Mouse (Mus musculus) heart, adult 2 months (tissue): Measurements from ENCODE around the gene Nelfcd. TPM values are rescaled to one million over a fixed set of nuclear protein-coding genes. Genes with fewer than 3 reads are reported as not detected.

Experiments used
- DNase-seq, 2 experiments: peaks; one replicate each; pipeline ENCODE4 v3.0.0; 2021
- H3K27ac ChIP-seq: fragments of 200-600 bp; 2 replicates; pipeline ENCODE4 v1.8.1; 2022
- H3K27me3 ChIP-seq: fragments of 200-500 bp; 2 replicates; pipeline ENCODE4 v1.6.1; 2012; ENCODE audit warnings: mild to moderate bottlenecking, low read length, inconsistent platforms, mixed read lengths; ENCODE audit not compliant: control insufficient read depth, insufficient read depth
- H3K36me3 ChIP-seq: fragments of 200-500 bp; 2 replicates; pipeline ENCODE4 v1.6.1; 2012; ENCODE audit warnings: low read length, inconsistent platforms; ENCODE audit not compliant: control insufficient read depth, insufficient read depth
- H3K4me1 ChIP-seq: fragments of 200-500 bp; 2 replicates; pipeline ENCODE4 v1.6.1; 2011; ENCODE audit warnings: low read length; ENCODE audit not compliant: control insufficient read depth, insufficient read depth
- H3K4me3 ChIP-seq: fragments of 200-600 bp; 2 replicates; pipeline ENCODE4 v1.8.1; 2022
- H3K79me2 ChIP-seq: fragments of 200-500 bp; replicated peaks from 2 replicates; pipeline ENCODE4 v1.6.1; 2012; ENCODE audit warnings: mild to moderate bottlenecking, inconsistent platforms, low read length, moderate library complexity, mixed read lengths; ENCODE audit not compliant: control insufficient read depth, insufficient read depth
- H3K9ac ChIP-seq: fragments of 200-500 bp; 2 replicates; pipeline ENCODE4 v1.6.1; 2012; ENCODE audit warnings: low read depth, mild to moderate bottlenecking, control low read depth, inconsistent platforms, low read length, mixed read lengths
- CTCF ChIP-seq: fragments of 200-600 bp; IDR thresholded peaks from 2 replicates; pipeline ENCODE4 v1.8.1; 2022; ENCODE audit warnings: antibody characterized with exemption, mild to moderate bottlenecking, moderate library complexity
- EP300 ChIP-seq: fragments of 200-500 bp; IDR thresholded peaks from 2 replicates; pipeline ENCODE4 v1.6.1; 2011; ENCODE audit warnings: low read depth, low read length, control low read depth; ENCODE audit not compliant: insufficient read depth
- POLR2A ChIP-seq: fragments of 200-500 bp; IDR thresholded peaks from 2 replicates; pipeline ENCODE4 v1.6.1; 2011; ENCODE audit warnings: mild to moderate bottlenecking, low read depth, low read length, control low read depth; ENCODE audit not compliant: insufficient read depth
- WGBS: fragments of 180-500 bp; shearing (Covaris S2); methylation state at CpG from one replicate; pipeline ENCODE4 v1.1.7; 2018; 5-methylcytosine and 5-hydroxymethylcytosine counted together
- intact Hi-C: fragments of 180-260 bp; cut with DNase I; formaldehyde crosslinking; loops from one replicate; pipeline ENCODE4 v1.15.1; 2025
- polyA plus RNA-seq: library from polyadenylated mRNA; depleted of rRNA; stranded (reverse); fragments of >200 nt; gene quantifications from 2 replicates; pipeline ENCODE4 v1.2.3, GENCODE M21; 2012
- total RNA-seq, 2 experiments: library from RNA; stranded (reverse); gene quantifications; 2 replicates each; pipeline ENCODE4 v1.2.3; 2021

Nelfcd gene
- total and polyA plus RNA-seq, 3 experiments: 26.5 to 38.1 (median 30.3) TPM

GRCm38 (mm10) chr2:174415001-174415730 is 438 bp upstream of the Nelfcd start:
- Histone ChIP-seq H3K27me3 (no peaks in the 10 kb centered on the region), H3K9ac (no peak overlapping the region), H3K27ac (no peak overlapping the region), H3K36me3 (no peaks in the 10 kb centered on the region), H3K79me2 (peaks cover 3% of the 10 kb centered on the region; the same call in 1 of the 2 replicates), H3K4me1 (no peaks in the 10 kb centered on the region; the same call in 1 of the 2 replicates), H3K4me3 (peak overlapping the region; percentile 96; the same call in 1 of the 2 replicates)
- no peak for DNase-seq
- intact Hi-C loops: loop anchor here (2.0 to 10.0 kb wide), 5 partner anchors 24 to 260 kb away; partner anchors contain the start of genes Ctsz and Prelid3b
- WGBS: 50% methylated on average over 18 of the region's 18 CpGs
- TF ChIP-seq CTCF: no peak
- TF ChIP-seq EP300: no peak
- no peak for TF ChIP-seq POLR2A

GRCm38 (mm10) chr2:174421107-174421506 is 5.5 kb downstream of the Nelfcd start:
- Histone ChIP-seq H3K4me3 (no peak overlapping the region), H3K27ac (no peak overlapping the region), H3K79me2 (no peaks in the 10 kb centered on the region), H3K27me3 (no peaks in the 10 kb centered on the region), H3K9ac (no peak overlapping the region), H3K36me3 (no peaks in the 10 kb centered on the region), H3K4me1 (no peaks in the 10 kb centered on the region; the same call in 1 of the 2 replicates)
- DNase-seq: no peak
- intact Hi-C loops: no loop called here
- TF ChIP-seq CTCF: no peak
- no peak for TF ChIP-seq EP300
- no peak for TF ChIP-seq POLR2A
- WGBS: 90% methylated on average over 6 of the region's 6 CpGs

DNA sequence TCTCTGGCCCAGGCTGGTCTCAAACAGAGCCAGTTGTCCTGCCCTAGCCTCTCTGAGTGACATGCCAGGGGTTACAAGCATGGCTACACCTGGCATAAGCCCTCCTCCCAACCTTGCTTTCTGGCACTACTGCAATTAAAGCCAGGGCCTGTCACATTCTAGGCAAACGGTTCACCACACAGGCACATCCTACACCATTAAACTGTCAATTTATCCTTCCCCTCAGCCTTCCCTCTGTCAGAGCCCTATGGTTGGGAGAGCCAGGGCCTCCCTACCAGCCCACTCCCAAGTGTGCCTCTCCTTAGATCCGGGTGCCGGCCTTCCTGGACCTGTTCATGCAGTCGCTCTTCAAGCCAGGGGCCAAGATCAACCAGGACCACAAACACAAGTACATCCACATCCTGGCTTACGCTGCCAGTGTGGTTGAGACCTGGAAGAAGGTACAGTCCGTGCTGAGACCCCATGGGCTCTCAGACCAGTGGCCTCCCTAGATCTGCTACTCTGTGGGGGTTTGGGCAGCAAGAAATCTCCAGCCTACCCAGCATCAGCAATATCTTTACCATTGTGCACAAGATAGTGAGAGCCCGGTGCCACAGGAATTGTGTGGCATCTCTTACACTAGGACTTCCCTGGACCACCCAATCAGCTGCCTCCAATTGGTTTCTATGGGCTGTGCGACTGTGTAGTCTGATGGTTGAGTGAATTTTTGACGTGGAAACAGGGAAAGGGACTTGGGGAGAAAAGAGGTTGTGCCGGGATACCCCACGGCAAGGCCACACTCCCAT is 8.9 kb downstream of the Nelfcd start:
- intact Hi-C loops: no loop called here
- DNase-seq: no peak
- Histone ChIP-seq H3K4me1 (no peaks in the 10 kb centered on the region), H3K4me3 (no peak overlapping the region), H3K9ac (no peak overlapping the region), H3K27ac (no peak overlapping the region), H3K79me2 (no peaks in the 10 kb centered on the region), H3K36me3 (no peaks in the 10 kb centered on the region), H3K27me3 (no peaks in the 10 kb centered on the region)
- WGBS: 89% methylated on average over 11 of the region's 11 CpGs
- TF ChIP-seq POLR2A (no peak), CTCF (no peak), EP300 (no peak)

- no peaks in the 10 kb centered on the region for H3K4me1 ChIP-seq
- 93% methylated on average over 12 of the region's 12 CpGs for WGBS
- TF ChIP-seq POLR2A (no peak), CTCF (no peak), EP300 (no peak)
Observed at GRCm38 (mm10) chr2:174426856-174427255, 11.3 kb downstream of the Nelfcd start.

DNA sequence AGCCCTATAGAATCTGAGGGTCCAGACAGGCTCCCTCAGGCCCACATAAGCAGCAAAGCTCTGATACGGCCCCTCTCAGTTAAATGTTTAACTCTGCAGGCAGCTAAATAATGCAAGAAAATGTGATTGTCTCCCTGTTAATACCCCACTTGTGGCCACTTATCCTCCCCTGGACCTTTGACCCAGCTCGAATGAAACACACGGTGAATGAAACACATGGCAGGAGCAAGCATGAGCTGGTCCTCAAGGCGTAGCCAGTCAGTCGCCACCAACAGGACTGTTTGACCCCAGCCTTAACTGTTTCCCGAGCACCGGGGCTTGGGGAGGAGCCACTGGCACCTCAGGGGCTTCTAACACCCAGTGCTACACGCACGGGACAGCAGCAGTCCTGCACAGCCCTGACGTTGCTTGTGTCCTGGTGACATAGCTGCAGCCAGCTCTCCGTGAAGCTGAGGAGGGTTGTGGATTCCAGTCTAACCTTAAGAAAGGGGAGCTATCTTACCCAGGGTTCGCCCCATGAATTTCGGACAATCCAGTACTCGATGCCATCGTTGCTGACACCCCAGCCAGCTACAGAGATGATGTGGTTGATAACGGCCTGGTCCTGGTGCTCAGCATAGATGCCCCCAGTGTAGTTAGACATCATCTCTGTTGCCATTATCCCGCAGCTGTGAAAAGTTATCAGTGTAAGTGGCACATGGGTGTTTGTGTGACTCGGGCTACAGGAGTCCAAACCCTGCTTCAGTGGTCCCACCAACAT is 12.7 kb downstream of the Nelfcd start:
- no peaks in the 10 kb centered on the region for H3K79me2 ChIP-seq
- no peak overlapping the region for H3K9ac ChIP-seq
- intact Hi-C loops: no loop called here
- H3K4me1 ChIP-seq: no peaks in the 10 kb centered on the region
- H3K27ac ChIP-seq: no peak overlapping the region
- no peaks in the 10 kb centered on the region for H3K27me3 ChIP-seq
- no peak overlapping the region for H3K4me3 ChIP-seq
- no peak for DNase-seq
- H3K36me3 ChIP-seq: no peaks in the 10 kb centered on the region
- WGBS: 84% methylated on average over 18 of the region's 18 CpGs
- TF ChIP-seq EP300 (no peak), CTCF (no peak), POLR2A (no peak)

More at GRCm38 (mm10) chr2:174426856-174427255, 11.3 kb downstream of the Nelfcd start:
- H3K9ac ChIP-seq: no peak overlapping the region
- intact Hi-C loops: no loop called here
- no peak for DNase-seq
- H3K27ac ChIP-seq: no peak overlapping the region
- no peaks in the 10 kb centered on the region for H3K36me3 ChIP-seq
- H3K27me3 ChIP-seq: no peaks in the 10 kb centered on the region
- H3K4me3 ChIP-seq: no peak overlapping the region
- no peaks in the 10 kb centered on the region for H3K79me2 ChIP-seq
